Mouse (Mus musculus): ENCODE data around the gene Reep3. TPM values are rescaled to one million over a fixed set of nuclear protein-coding genes. Genes with fewer than 3 reads are reported as not detected.

Gene Reep3
- polyA plus RNA-seq, 1 experiment from 2014 or later, result 32.8 TPM

DNA sequence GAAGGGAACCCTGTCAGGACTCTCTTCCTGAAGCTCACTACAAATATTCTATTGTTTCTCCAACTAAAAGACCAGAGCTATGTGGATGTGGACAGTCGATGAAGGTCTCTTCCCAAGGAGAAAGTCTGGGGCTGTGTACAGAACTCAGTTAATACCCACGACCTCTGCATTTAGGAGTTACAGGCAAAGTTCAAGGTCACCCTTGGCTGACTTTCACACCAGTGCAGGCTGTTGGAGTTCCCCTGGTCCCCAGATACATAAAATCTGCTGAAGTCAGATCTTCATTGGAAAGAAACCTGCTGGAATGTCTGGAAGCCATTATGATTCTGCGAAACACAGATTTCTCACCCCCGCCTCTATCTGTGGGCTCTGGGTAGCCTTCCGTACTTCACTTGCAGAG, 45.3 kb downstream of the Reep3 start:
- 82% methylated on average over 5 of the region's 5 CpGs for whole genome bisulfite sequencing
- Histone ChIP-seq H3K27me3 (ENCODE audit: control insufficient read depth, insufficient read depth, low read length) (no peaks in the 10 kb centered on the region), H3K36me3 (replicated peaks; ENCODE audit: control insufficient read depth, insufficient read depth) (no peaks in the 10 kb centered on the region)

DNA sequence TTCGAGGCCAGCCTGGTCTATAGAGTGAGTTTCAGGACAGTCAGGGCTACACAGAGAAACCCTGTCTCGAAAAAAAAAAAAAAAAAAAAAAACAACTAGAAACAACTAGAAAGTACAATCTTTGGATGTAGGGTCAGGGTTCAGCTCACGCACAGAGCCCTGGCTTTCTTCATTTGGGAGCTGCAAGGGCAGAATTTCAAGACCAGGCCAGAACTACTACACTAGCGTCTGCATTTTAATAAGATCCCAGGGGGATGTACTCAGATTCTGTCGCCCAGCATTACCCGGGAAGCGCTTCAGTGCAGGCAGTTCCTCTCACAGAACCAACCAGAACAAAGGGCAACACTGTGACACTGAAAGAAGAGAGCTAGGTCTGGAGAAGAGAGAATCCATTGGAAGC, 46.0 kb downstream of the Reep3 start:
- Histone ChIP-seq H3K4me3 (replicated peaks; ENCODE audit: low read length) (no peak overlapping the region), H3K36me3 (replicated peaks; ENCODE audit: control insufficient read depth, insufficient read depth) (no peaks in the 10 kb centered on the region), H3K9me3 (ENCODE audit: control insufficient read depth, low read length) (no peaks in the 10 kb centered on the region), H3K4me2 (replicated peaks) (no peak overlapping the region), H3K9ac (no peak overlapping the region), H3K27me3 (ENCODE audit: control insufficient read depth, insufficient read depth, low read length) (no peaks in the 10 kb centered on the region), H3K4me1 (replicated peaks; ENCODE audit: control insufficient read depth, insufficient read depth, low read length) (peaks cover 29% of the 10 kb centered on the region), H3K27ac (no peak overlapping the region)
- ATAC-seq (ENCODE audit: low FRiP score) (no peak), DNase-seq (ENCODE audit: low spot score) (no peak)
- WGBS, result 48% methylated on average over 6 of the region's 7 CpGs

More for the DNA sequence above, 45.3 kb downstream of the Reep3 start:
- Histone ChIP-seq H3K9me3 (ENCODE audit: control insufficient read depth, low read length) (no peaks in the 10 kb centered on the region), H3K4me1 (replicated peaks; ENCODE audit: control insufficient read depth, insufficient read depth, low read length) (peaks cover 30% of the 10 kb centered on the region), H3K4me3 (replicated peaks; ENCODE audit: low read length) (no peak overlapping the region), H3K9ac (no peak overlapping the region), H3K4me2 (replicated peaks) (no peak overlapping the region), H3K27ac (no peak overlapping the region)
- ATAC-seq (ENCODE audit: low FRiP score), result no peak
- no peak for DNase-seq (ENCODE audit: low spot score)

DNA sequence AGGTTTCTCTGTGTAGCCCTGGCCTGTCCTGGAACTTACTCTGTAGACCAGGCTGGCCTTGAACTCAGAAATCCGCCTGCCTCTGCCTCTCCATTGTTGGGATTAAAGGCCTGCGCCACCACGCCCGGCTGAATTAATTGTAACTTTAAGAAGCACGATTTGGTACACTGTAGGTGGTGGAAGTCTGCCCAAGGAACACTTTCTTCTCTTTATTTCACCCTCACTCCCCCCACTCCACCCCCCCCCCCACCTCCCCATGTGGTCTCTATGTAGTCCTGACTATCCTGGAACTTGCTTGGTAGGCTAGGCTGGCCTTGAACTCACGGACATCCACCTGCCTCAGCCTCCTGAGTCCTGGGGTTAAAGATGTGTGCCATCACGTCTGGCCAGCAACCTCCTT, 47.1 kb downstream of the Reep3 start:
- Histone ChIP-seq H3K9ac (no peak overlapping the region), H3K9me3 (ENCODE audit: control insufficient read depth, low read length) (no peaks in the 10 kb centered on the region), H3K27ac (no peak overlapping the region), H3K27me3 (ENCODE audit: control insufficient read depth, insufficient read depth, low read length) (no peaks in the 10 kb centered on the region), H3K4me1 (replicated peaks; ENCODE audit: control insufficient read depth, insufficient read depth, low read length) (peaks cover 32% of the 10 kb centered on the region), H3K4me2 (replicated peaks) (no peak overlapping the region), H3K36me3 (replicated peaks; ENCODE audit: control insufficient read depth, insufficient read depth) (no peaks in the 10 kb centered on the region), H3K4me3 (replicated peaks; ENCODE audit: low read length) (no peak overlapping the region)
- WGBS, result 92% methylated on average over 7 of the region's 7 CpGs
- ATAC-seq (ENCODE audit: low FRiP score) (no peak), DNase-seq (ENCODE audit: low spot score) (no peak)

DNA sequence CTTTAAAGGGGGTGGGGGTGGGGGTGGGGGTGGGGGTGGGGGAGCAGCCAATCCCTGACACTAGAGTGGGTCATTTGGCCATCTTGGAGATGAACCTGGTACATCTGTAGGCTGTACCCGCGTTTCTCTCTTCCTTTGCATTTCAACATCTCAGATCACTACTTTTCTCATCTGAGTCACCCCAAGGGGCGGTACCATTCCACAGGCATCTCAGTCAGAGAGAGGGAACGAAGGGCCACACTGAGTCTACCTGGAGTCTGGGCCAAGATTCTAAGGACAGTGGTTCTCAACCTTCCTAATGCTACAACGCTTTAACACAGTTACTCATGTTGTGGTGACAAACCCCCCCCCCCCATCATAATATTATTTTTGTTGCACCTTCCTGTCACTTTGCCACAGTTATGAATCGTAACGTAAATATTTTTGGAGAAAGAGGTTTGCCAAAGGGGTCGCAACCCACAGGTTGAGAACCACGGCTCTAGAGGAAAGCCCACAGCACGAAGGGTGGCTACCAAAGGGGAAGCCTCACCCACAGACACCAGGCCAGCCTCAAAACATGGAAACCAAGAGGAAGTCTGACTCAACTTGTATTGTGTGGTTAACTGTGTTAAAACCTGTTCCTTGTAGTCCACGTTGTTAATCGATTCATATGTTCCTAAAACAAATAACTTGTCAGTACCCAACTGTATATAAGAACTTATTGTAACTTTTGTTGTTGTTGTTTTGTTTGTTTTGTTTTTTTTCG, 47.7 kb downstream of the Reep3 start:
- H3K4me1 ChIP-seq (replicated peaks; ENCODE audit: control insufficient read depth, insufficient read depth, low read length), result peaks cover 32% of the 10 kb centered on the region
- H3K4me2 ChIP-seq (replicated peaks), result no peak overlapping the region
- DNase-seq (ENCODE audit: low spot score) (no peak), ATAC-seq (ENCODE audit: low FRiP score) (no peak)
- H3K9ac ChIP-seq, result no peak overlapping the region
- H3K9me3 ChIP-seq (ENCODE audit: control insufficient read depth, low read length), result no peaks in the 10 kb centered on the region
- no peak overlapping the region for H3K27ac ChIP-seq
- H3K36me3 ChIP-seq (replicated peaks; ENCODE audit: control insufficient read depth, insufficient read depth), result no peaks in the 10 kb centered on the region
- WGBS, result 94% methylated on average over 13 of the region's 13 CpGs
- H3K27me3 ChIP-seq (ENCODE audit: control insufficient read depth, insufficient read depth, low read length), result no peaks in the 10 kb centered on the region
- H3K4me3 ChIP-seq (replicated peaks; ENCODE audit: low read length), result no peak overlapping the region

DNA sequence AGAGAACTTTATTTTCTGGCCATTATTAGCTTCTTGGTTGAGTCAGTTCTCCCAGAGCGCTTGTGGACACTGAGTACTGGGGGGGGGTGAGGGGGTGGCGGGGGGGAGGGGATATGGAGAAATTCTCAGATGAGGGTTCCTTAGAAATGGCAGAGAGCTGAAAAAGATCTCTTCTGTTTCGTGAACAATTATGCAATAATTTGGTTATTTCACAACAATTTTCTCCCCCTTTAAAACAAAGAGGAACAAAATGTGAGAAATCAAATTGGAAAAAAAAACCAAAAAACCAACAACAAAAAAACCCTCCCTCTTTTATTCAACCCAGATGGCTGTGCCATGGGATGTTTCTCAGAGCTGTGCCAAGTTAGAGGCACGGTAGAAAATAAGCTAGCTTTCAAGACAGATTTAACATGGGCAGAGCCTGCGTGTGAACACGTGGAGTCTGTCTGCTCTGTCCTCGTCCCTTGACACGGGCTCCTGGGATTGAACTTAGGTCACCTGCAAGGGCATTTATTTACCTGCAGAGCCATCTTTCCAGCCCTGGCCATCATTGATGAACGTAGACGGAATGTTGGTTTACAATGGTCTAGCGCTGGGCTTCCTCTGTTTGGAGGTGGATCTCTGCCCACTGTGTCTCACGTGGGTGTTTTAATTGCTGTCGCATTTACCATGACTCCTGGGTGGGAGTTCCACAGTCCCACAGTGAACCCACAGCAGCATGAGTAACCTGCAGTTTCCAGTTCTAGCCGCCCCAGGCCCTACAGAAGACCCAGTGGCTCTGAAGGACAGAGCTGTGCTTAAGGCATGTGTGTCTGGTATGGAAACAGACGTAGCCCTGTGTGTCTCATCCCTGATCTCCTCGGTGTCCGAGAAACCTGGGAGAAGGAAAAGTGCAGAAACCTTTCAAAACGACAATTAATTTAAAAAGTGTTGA, 48.8 kb downstream of the Reep3 start:
- Histone ChIP-seq H3K9me3 (ENCODE audit: control insufficient read depth, low read length) (no peaks in the 10 kb centered on the region), H3K27me3 (ENCODE audit: control insufficient read depth, insufficient read depth, low read length) (no peaks in the 10 kb centered on the region), H3K27ac (no peak overlapping the region), H3K4me3 (replicated peaks; ENCODE audit: low read length) (no peak overlapping the region), H3K4me2 (replicated peaks) (no peak overlapping the region), H3K36me3 (replicated peaks; ENCODE audit: control insufficient read depth, insufficient read depth) (no peaks in the 10 kb centered on the region), H3K9ac (no peak overlapping the region), H3K4me1 (replicated peaks; ENCODE audit: control insufficient read depth, insufficient read depth, low read length) (peaks cover 28% of the 10 kb centered on the region)
- 80% methylated on average over 18 of the region's 18 CpGs for WGBS
- DNase-seq (ENCODE audit: low spot score), result no peak
- no peak for ATAC-seq (ENCODE audit: low FRiP score)

DNA sequence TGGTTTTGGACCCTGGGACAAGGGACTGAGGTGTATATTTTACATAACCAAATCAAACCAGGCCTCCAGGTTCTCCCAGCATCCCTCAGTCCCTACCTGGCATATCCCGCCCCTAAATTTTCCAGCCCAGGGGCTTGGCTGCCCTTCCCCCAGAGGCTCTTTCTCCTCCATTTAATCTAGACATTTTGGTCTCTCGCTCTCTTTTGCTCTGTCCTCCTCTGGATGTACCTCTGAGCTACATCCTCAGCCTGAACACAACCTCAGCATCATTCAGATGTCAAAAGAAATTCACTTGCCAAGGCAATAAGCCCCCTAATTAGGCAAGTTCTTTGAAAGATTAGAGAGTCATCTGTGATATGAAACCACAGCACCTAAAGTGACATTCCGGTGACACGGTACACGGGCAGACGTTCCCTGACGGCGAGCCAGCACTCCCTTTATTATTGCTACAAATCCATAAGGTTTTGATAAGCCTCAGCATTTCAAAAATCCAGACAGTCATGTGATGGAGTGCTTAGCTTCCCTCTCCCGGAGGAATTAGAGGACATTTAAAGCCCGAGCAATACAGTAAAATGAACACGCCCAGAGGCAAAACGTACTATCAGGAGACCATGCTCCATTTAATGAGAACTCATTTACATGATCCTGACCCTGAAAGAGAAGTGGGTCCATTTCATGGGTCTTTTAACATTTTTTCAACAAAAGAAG, 51.4 kb downstream of the Reep3 start:
- no peaks in the 10 kb centered on the region for H3K27me3 ChIP-seq (ENCODE audit: control insufficient read depth, insufficient read depth, low read length)
- 0 out of 2 replicates have a peak overlapping the region, but pooled peaks have one; percentile 24 for H3K9ac ChIP-seq
- no peak overlapping the region for H3K4me3 ChIP-seq (replicated peaks; ENCODE audit: low read length)
- DNase-seq (ENCODE audit: low spot score) (peak; percentile 55), ATAC-seq (ENCODE audit: low FRiP score) (no peak)
- H3K27ac ChIP-seq, result peak overlapping the region; percentile 71
- WGBS, result 38% methylated on average over 12 of the region's 12 CpGs
- H3K4me1 ChIP-seq (replicated peaks; ENCODE audit: control insufficient read depth, insufficient read depth, low read length), result peaks cover 17% of the 10 kb centered on the region
- 0 out of 2 replicates have a peak overlapping the region, but pooled peaks have one; percentile 9 for H3K4me2 ChIP-seq (replicated peaks)
- no peaks in the 10 kb centered on the region for H3K36me3 ChIP-seq (replicated peaks; ENCODE audit: control insufficient read depth, insufficient read depth)
- H3K9me3 ChIP-seq (ENCODE audit: control insufficient read depth, low read length), result no peaks in the 10 kb centered on the region

DNA sequence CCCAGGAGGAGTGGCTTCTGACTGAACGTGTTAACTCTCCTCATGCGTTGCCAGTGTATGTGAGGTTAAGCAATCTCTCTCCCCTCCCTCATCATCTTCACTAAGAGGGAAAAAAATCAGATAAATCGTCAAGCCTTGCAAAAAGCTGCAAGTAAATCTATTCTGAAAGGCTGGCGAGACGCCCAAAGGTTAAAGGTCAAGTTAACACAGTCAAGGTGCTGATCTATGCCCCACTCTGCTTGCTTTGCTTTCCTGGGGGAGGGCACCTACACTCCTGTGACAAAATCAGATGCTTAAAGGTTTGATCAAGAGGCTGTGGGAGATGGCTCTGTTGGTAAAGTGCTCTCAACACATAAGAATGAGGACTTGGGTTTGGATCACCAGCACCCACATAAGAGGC, 52.4 kb downstream of the Reep3 start:
- DNase-seq (ENCODE audit: low spot score) (no peak), ATAC-seq (ENCODE audit: low FRiP score) (no peak)
- H3K9me3 ChIP-seq (ENCODE audit: control insufficient read depth, low read length), result no peaks in the 10 kb centered on the region
- no peak overlapping the region for H3K4me3 ChIP-seq (replicated peaks; ENCODE audit: low read length)
- H3K9ac ChIP-seq, result no peak overlapping the region
- H3K4me2 ChIP-seq (replicated peaks), result no peak overlapping the region
- H3K27me3 ChIP-seq (ENCODE audit: control insufficient read depth, insufficient read depth, low read length), result no peaks in the 10 kb centered on the region
- no peaks in the 10 kb centered on the region for H3K36me3 ChIP-seq (replicated peaks; ENCODE audit: control insufficient read depth, insufficient read depth)
- H3K27ac ChIP-seq, result no peak overlapping the region
- WGBS, result 67% methylated on average over 5 of the region's 5 CpGs
- peaks cover 17% of the 10 kb centered on the region for H3K4me1 ChIP-seq (replicated peaks; ENCODE audit: control insufficient read depth, insufficient read depth, low read length)

DNA sequence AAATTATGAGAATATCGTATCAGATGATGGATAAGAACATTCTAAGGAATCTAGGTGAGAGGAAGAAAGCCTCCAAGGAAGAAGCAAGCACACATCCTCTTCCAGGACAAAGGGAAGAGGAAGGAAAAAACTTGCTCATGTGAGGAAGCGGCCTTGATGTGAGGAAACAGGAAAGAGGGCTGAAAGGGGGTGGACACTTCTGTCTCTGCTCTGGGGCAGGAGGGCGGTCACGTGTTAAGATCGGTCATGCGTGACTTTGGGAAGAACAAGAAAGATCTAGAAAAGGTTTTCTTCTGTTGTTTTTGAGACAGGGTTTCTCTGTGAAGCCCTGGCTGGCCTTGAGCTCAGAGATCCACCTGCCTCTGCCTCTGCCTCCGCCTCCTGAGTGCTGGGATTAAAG, 53.5 kb downstream of the Reep3 start:
- Histone ChIP-seq H3K9ac (no peak overlapping the region), H3K27ac (0 out of 2 replicates have a peak overlapping the region, but pooled peaks have one; percentile 2), H3K36me3 (replicated peaks; ENCODE audit: control insufficient read depth, insufficient read depth) (no peaks in the 10 kb centered on the region), H3K4me3 (replicated peaks; ENCODE audit: low read length) (no peak overlapping the region), H3K4me2 (replicated peaks) (no peak overlapping the region), H3K4me1 (replicated peaks; ENCODE audit: control insufficient read depth, insufficient read depth, low read length) (peaks cover 17% of the 10 kb centered on the region), H3K9me3 (ENCODE audit: control insufficient read depth, low read length) (no peaks in the 10 kb centered on the region), H3K27me3 (ENCODE audit: control insufficient read depth, insufficient read depth, low read length) (no peaks in the 10 kb centered on the region)
- 75% methylated on average over 7 of the region's 7 CpGs for WGBS
- DNase-seq (ENCODE audit: low spot score), result no peak
- ATAC-seq (ENCODE audit: low FRiP score), result no peak

DNA sequence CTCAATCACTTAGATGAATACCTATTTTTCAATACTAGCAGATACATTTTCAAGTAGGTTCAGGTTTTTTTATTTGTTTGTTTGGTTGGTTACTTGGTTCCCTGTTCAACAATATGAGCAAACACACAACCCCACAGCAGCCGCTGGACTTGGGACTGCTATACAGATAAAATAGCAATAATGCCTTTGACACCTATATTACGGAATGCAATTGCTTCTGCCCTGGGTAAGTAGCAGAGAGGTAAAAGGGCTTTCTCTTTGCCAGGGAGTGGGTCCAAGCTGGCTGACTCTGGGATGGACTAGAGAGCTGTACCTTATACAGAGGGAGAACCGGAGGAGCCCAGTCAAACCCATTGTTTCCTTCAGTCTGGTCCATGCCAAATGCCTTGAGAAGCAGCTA, 56.3 kb downstream of the Reep3 start:
- Histone ChIP-seq H3K9ac (no peak overlapping the region), H3K4me1 (replicated peaks; ENCODE audit: control insufficient read depth, insufficient read depth, low read length) (peaks cover 6% of the 10 kb centered on the region; the same call in 1 of the 2 replicates), H3K9me3 (ENCODE audit: control insufficient read depth, low read length) (no peaks in the 10 kb centered on the region), H3K36me3 (replicated peaks; ENCODE audit: control insufficient read depth, insufficient read depth) (no peaks in the 10 kb centered on the region), H3K4me2 (replicated peaks) (no peak overlapping the region), H3K4me3 (replicated peaks; ENCODE audit: low read length) (no peak overlapping the region), H3K27me3 (ENCODE audit: control insufficient read depth, insufficient read depth, low read length) (no peaks in the 10 kb centered on the region), H3K27ac (no peak overlapping the region)
- DNase-seq (ENCODE audit: low spot score) (no peak), ATAC-seq (ENCODE audit: low FRiP score) (no peak)
- WGBS, result 95% methylated on average over 3 of the region's 3 CpGs

All from hindbrain, embryonic 14.5 days (tissue).